Mouse (Mus musculus) C2C12 (cell line): Measurements from ENCODE around the gene Pmp22.

Experiments used
- CTCF ChIP-seq: IDR thresholded peaks from one replicate; pipeline ENCODE4 v1.5.1; 2011; ENCODE audit not compliant: control insufficient read depth, insufficient read depth, insufficient read length
- FOSL1 ChIP-seq: IDR thresholded peaks from one replicate; pipeline ENCODE4 v1.8.0; 2011; ENCODE audit warnings: mild to moderate bottlenecking, low read length; ENCODE audit not compliant: poor library complexity, insufficient read depth, severe bottlenecking
- MYOG ChIP-seq: IDR thresholded peaks from one replicate; pipeline ENCODE4 v1.6.1; 2011; ENCODE audit not compliant: control insufficient read depth, insufficient read length; ENCODE audit errors: extremely low read depth
- USF1 ChIP-seq: IDR thresholded peaks from one replicate; pipeline ENCODE4 v1.6.1; 2011; ENCODE audit warnings: low read depth, mild to moderate bottlenecking, control low read depth, moderate library complexity

DNA sequence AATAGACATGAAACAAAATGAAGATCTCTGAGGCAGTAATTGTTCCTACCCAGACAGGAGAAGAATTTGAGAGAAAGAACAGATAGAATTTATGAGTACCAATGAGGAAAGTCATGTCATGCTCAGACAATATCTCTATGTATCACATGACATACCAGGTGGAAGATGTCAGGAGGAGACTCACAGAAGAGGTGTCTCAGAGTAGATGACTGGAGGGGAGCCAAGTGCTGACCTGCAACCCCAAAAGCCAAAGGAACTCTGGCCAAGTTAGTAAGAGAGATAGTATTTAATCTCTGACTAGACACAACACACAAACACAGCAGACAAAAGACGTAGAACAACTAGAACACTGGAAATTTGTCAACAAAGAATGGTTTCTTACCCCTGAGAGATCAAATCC is 11.5 kb upstream of the Pmp22 start:
- TF ChIP-seq CTCF: no peak
- no peak for TF ChIP-seq MYOG
- no peak for TF ChIP-seq FOSL1
- no peak for TF ChIP-seq USF1
